Mouse (Mus musculus): ENCODE results near the gene Kcnh5.

DNA sequence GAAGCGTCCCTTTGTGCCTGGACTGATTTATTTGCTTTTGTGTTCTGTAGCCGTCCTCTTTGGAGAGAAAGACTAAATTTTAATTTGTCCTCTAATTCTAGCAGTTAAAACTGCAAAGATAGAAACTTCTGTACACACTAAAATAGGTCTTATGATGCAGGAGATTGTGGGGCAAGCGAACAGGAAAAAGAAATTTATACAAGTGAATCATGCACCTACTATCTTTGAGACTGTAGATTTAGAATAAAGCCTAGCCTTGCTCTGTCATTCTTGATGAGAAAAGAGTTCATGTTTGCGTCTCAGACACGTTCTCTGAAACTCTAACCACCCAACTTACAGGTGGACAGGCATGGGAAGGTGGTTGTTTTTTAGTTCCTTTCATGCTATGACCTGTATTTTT, 140.4 kb downstream of the Kcnh5 start:
- TF ChIP-seq POLR2A (IDR thresholded peaks at IDR 0.05; ENCODE audit: insufficient read depth, low read length), result no peak
- TF ChIP-seq EP300 (IDR thresholded peaks at IDR 0.05; ENCODE audit: insufficient read depth, low read depth, low read length), result no peak

All from ES-Bruce4 (cell line).